Mouse (Mus musculus) right cerebral cortex, postnatal 14 days (tissue): Measurements from ENCODE around the gene Chrng.
A peak's percentile ranks its signal among the peaks of the same experiment; 100 is the strongest.

Experiments used
- DNase-seq: peaks from one replicate; pipeline ENCODE4 v3.0.0; 2022

Gene Chrng

GRCm38 (mm10) chr1:87200811-87201210, 3.6 kb upstream of the Chrng start:
- DNase-seq = no peak

- no peak for DNase-seq
Measured at GRCm38 (mm10) chr1:87201848-87202247, 2.6 kb upstream of the Chrng start.

- no peak for DNase-seq
Measured at GRCm38 (mm10) chr1:87203779-87204178, 678 bp upstream of the Chrng start.

GRCm38 (mm10) chr1:87205038-87205437, 581 bp downstream of the Chrng start:
- DNase-seq = no peak

- DNase-seq = no peak
Measured at GRCm38 (mm10) chr1:87205502-87205901, 1.0 kb downstream of the Chrng start.

- DNase-seq = no peak
Measured at GRCm38 (mm10) chr1:87206339-87206738, 1.9 kb downstream of the Chrng start.

- DNase-seq = no peak
Measured at GRCm38 (mm10) chr1:87211431-87211830, 7.0 kb downstream of the Chrng start.

- DNase-seq = peak; percentile 95
Measured at GRCm38 (mm10) chr1:87213735-87214704, 9.6 kb downstream of the Chrng start, which contains the start of gene Eif4e2. Gene Eif4e2, plus strand, starts transcription at chr1:87213914.

- DNase-seq = no peak
Measured at GRCm38 (mm10) chr1:87214748-87215147, 10.3 kb downstream of the Chrng start.

GRCm38 (mm10) chr1:87217938-87218337, 13.5 kb downstream of the Chrng start:
- DNase-seq = no peak

GRCm38 (mm10) chr1:87225739-87226138, 21.3 kb downstream of the Chrng start:
- no peak for DNase-seq

- DNase-seq = no peak
Measured at GRCm38 (mm10) chr1:87226409-87227159, 22.1 kb downstream of the Chrng start.

GRCm38 (mm10) chr1:87227160-87227550, 22.7 kb downstream of the Chrng start:
- no peak for DNase-seq

- no peak for DNase-seq
Measured at GRCm38 (mm10) chr1:87230606-87231005, 26.1 kb downstream of the Chrng start.

GRCm38 (mm10) chr1:87232197-87232596, 27.7 kb downstream of the Chrng start:
- no peak for DNase-seq

- DNase-seq = no peak
Measured at GRCm38 (mm10) chr1:87239056-87239455, 34.6 kb downstream of the Chrng start.

GRCm38 (mm10) chr1:87243021-87243420, 38.6 kb downstream of the Chrng start:
- no peak for DNase-seq

- no peak for DNase-seq
Measured at GRCm38 (mm10) chr1:87245430-87245829, 41.0 kb downstream of the Chrng start.

GRCm38 (mm10) chr1:87245929-87246815, 41.7 kb downstream of the Chrng start:
- peak; percentile 75 for DNase-seq

GRCm38 (mm10) chr1:87252040-87252609, 47.7 kb downstream of the Chrng start:
- DNase-seq = no peak

GRCm38 (mm10) chr1:87255173-87255572, 50.7 kb downstream of the Chrng start:
- no peak for DNase-seq

GRCm38 (mm10) chr1:87257691-87258090, 53.2 kb downstream of the Chrng start:
- DNase-seq = no peak
